Mouse (Mus musculus) forebrain, postnatal 0 days (tissue): ENCODE data around the gene Anks6. TPM values are rescaled to one million over a fixed set of nuclear protein-coding genes. Genes with fewer than 3 reads are reported as not detected.
A peak's percentile ranks its signal among the peaks of the same experiment; 100 is the strongest.

Experiments used
- ATAC-seq: fragments of 200-750 bp; cut with Nextera tagmentation; 2 replicates; pipeline ENCODE4 v1.8.0; 2017; ENCODE audit warnings: mild to moderate bottlenecking, moderate library complexity
- DNase-seq: peaks from one replicate; pipeline ENCODE4 v3.0.0-alpha.2; 2015
- H3K27ac ChIP-seq: fragments of 300-500 bp; sonication (generic); 2 replicates; pipeline ENCODE4 v1.5.1; 2014; ENCODE audit warnings: low read depth, mild to moderate bottlenecking, antibody characterized with exemption, low read length, moderate library complexity, mixed read lengths
- H3K27me3 ChIP-seq: fragments of 300-500 bp; sonication (generic); 2 replicates; pipeline ENCODE4 v1.6.1; 2014; ENCODE audit warnings: mild to moderate bottlenecking, low read length, mixed read lengths; ENCODE audit not compliant: insufficient read depth
- H3K36me3 ChIP-seq: fragments of 300-500 bp; sonication (generic); 2 replicates; pipeline ENCODE4 v1.6.1; 2014; ENCODE audit warnings: mild to moderate bottlenecking, moderate library complexity; ENCODE audit not compliant: insufficient read depth
- H3K4me1 ChIP-seq: fragments of 300-500 bp; sonication (generic); 2 replicates; pipeline ENCODE4 v1.6.1; 2014; ENCODE audit warnings: antibody characterized with exemption; ENCODE audit not compliant: insufficient read depth
- H3K4me2 ChIP-seq: fragments of 300-500 bp; sonication (generic); 2 replicates; pipeline ENCODE4 v1.6.1; 2014; ENCODE audit warnings: low read depth, mild to moderate bottlenecking, moderate library complexity
- H3K4me3 ChIP-seq: fragments of 300-500 bp; sonication (generic); 2 replicates; pipeline ENCODE4 v1.5.1; 2014; ENCODE audit warnings: low read depth, low read length, mixed read lengths
- H3K9ac ChIP-seq: fragments of 300-500 bp; sonication (generic); 2 replicates; pipeline ENCODE4 v1.6.1; 2014; ENCODE audit warnings: mild to moderate bottlenecking
- H3K9me3 ChIP-seq: fragments of 300-500 bp; sonication (generic); 2 replicates; pipeline ENCODE4 v1.6.1; 2016; ENCODE audit warnings: low read length
- CTCF ChIP-seq: sonication (generic); IDR thresholded peaks from 2 replicates; pipeline ENCODE4 v1.5.1; 2016; ENCODE audit warnings: antibody characterized with exemption, control low read depth, low read depth
- WGBS: fragments of 180-500 bp; shearing (Covaris S2); extraction: QIAGEN DNeasy Blood & Tissue Kit; methylation state at CpG from one replicate; pipeline ENCODE4 v1.1.7; 2014; 5-methylcytosine and 5-hydroxymethylcytosine counted together
- polyA plus RNA-seq: library from polyadenylated mRNA; unstranded; fragments of >200 nt; fragmentation: Nextera tagmentation; extraction: Ambion mirVana; gene quantifications from 2 replicates; pipeline ENCODE4 v1.2.1, GENCODE M21; 2015
- total RNA-seq: library from RNA; depleted of rRNA; stranded (reverse); fragments of >200 nt; gene quantifications from 2 replicates; pipeline ENCODE4 v1.2.3, GENCODE M21; 2014

Gene Anks6
- total and polyA plus RNA-seq, 2 experiments from 2014 or later = 2.1 to 11.0 TPM

DNA sequence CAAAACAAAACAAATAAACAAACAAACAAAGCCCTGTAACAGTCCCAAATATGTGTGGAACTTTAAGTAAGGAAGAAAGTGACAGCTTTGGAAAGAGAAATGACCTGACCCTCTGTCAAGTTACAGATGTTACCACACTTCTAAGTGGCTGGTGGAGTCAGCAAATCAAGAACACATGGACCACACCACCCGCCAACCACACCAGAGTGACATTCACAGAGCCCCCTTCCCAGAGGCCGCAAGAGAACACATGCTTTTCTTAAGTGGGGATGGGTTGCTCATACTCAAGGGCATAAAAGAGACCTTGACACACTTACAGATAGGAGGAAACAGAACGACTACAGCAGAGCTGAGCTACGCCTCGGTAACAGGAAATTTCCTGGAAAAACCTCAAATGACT is 28.4 kb downstream of the Anks6 start:
- 88% methylated on average over 5 of the region's 5 CpGs for WGBS
- Histone ChIP-seq H3K4me1 (no peaks in the 10 kb centered on the region), H3K9ac (no peak overlapping the region), H3K27me3 (no peaks in the 10 kb centered on the region), H3K4me3 (no peak overlapping the region), H3K36me3 (peaks cover 52% of the 10 kb centered on the region), H3K9me3 (no peaks in the 10 kb centered on the region), H3K4me2 (no peak overlapping the region), H3K27ac (no peak overlapping the region)
- TF ChIP-seq CTCF = no peak
- ATAC-seq (no peak), DNase-seq (no peak)

DNA sequence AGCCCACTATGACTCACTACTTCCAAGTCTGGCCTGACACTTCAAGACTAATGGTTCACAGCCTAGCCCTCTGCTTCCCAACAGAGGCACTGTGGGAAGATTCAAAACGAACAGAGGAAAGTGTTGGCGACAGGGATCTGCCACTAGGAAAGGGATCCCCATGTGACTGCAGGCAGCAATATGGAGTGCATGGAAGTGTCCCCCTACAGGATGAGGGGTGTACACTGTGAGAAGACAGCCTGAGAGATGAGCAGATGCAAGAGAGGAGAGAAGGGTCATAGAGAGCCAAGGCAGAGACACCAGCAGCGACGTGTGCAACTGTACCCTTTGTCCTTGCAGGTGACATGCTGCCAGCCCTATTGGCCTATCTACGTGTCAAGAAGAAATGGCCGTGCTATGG is 33.3 kb downstream of the Anks6 start:
- peak; percentile 54 for TF ChIP-seq CTCF
- no peak overlapping the region for H3K27ac ChIP-seq
- no peak overlapping the region for H3K4me2 ChIP-seq
- 67% methylated on average over 6 of the region's 6 CpGs for WGBS
- no peaks in the 10 kb centered on the region for H3K27me3 ChIP-seq
- no peak overlapping the region for H3K4me3 ChIP-seq
- H3K36me3 ChIP-seq = peaks cover 36% of the 10 kb centered on the region
- H3K9ac ChIP-seq = no peak overlapping the region
- DNase-seq (no peak), ATAC-seq (peak; percentile 64)
- H3K4me1 ChIP-seq = no peaks in the 10 kb centered on the region
- H3K9me3 ChIP-seq = no peaks in the 10 kb centered on the region

DNA sequence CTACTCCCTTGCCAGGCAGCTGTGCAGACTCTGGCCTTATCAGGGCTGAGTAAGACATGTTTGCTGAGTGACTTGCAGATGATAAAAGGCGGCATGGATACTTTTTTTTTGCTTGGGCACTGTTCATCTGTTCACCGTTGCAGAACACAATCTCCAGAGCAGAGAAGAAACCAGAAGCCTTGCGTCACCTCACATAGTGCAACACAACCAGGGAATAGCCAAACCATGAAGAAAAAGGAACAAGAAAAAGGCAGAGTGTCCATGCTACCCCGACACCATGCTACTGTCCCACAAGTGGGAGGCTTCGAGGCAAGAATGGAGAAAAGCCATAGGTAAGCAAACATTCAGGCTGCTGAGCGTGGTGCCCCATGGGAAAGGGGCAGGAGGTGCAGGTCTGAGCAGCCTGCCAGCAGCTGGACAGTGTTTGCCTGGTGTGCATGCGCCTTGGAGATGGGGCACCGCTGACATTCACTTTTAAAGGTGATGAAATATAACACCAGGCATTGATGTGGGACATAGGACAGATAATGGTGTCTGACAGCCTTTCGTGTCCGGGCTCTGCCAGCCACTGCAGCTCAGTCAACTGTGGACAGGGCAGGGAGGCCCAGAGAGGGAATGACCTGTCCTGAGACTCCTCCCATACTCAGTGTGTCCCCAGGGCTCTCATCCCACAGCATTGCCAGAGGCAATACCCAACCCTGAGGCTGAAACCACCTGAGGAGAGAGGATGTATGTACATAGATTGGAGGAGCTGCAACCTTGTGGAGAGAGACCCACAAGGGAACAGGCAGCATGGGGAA is 34.2 kb downstream of the Anks6 start:
- Histone ChIP-seq H3K4me1 (no peaks in the 10 kb centered on the region), H3K4me3 (no peak overlapping the region), H3K9ac (no peak overlapping the region), H3K36me3 (peaks cover 33% of the 10 kb centered on the region), H3K4me2 (no peak overlapping the region), H3K27me3 (no peaks in the 10 kb centered on the region), H3K27ac (no peak overlapping the region), H3K9me3 (no peaks in the 10 kb centered on the region)
- 83% methylated on average over 10 of the region's 10 CpGs for WGBS
- ATAC-seq = no peak
- TF ChIP-seq CTCF = no peak
- no peak for DNase-seq

DNA sequence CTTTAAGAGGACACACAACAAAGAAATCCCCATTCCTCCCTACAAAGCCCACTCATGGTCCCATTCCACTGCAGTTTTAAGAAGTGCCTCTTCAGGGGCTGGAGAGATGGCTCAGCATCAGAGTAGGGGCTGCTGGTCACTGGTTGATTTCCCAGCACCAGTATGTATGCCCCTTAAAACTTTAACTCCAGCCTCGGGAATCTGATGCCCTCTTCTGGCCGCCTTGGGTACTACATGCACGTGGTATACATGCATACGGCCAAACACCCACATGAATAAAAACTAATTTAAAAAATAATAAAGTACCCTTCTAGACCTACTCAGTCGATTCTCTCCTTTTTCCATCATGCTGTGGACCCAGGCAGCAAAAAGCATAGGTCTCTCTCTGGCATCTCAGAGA is 36.7 kb downstream of the Anks6 start:
- no peak overlapping the region for H3K4me2 ChIP-seq
- no peak overlapping the region for H3K9ac ChIP-seq
- H3K27ac ChIP-seq = no peak overlapping the region
- 18% methylated on average over 5 of the region's 5 CpGs for WGBS
- H3K4me3 ChIP-seq = no peak overlapping the region
- peaks cover 35% of the 10 kb centered on the region for H3K36me3 ChIP-seq
- DNase-seq (peak; percentile 61), ATAC-seq (0 out of 2 replicates have a peak, but pooled peaks have one; percentile 13)
- H3K4me1 ChIP-seq = no peaks in the 10 kb centered on the region
- TF ChIP-seq CTCF = peak; percentile 76
- H3K9me3 ChIP-seq = no peaks in the 10 kb centered on the region
- H3K27me3 ChIP-seq = no peaks in the 10 kb centered on the region

DNA sequence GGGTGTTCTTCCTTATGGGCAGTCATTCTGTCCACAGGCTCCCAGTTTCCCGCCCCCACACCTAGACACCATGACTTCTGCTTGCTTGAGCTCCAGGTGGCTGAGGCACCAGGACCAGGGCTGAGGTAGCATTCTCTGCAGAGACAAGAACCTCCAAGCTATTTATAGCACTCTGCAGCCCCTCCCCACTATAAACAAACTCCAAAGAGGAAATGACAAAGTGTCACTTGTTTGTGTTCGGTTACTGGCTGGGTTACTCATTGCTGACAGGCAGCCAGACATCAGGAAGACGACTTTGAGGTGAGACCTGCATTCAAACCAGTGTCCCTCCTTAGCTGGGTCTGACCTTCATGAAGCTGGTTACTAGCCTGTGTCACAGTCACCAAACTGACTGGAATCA is 42.1 kb downstream of the Anks6 start:
- WGBS = 72% methylated on average over 3 of the region's 3 CpGs
- ATAC-seq (no peak), DNase-seq (no peak)
- peaks cover 23% of the 10 kb centered on the region for H3K36me3 ChIP-seq
- H3K27me3 ChIP-seq = no peaks in the 10 kb centered on the region
- H3K4me1 ChIP-seq = peaks cover 21% of the 10 kb centered on the region
- H3K4me3 ChIP-seq = no peak overlapping the region
- no peak overlapping the region for H3K4me2 ChIP-seq
- no peaks in the 10 kb centered on the region for H3K9me3 ChIP-seq
- no peak overlapping the region for H3K9ac ChIP-seq
- TF ChIP-seq CTCF = no peak
- no peak overlapping the region for H3K27ac ChIP-seq

DNA sequence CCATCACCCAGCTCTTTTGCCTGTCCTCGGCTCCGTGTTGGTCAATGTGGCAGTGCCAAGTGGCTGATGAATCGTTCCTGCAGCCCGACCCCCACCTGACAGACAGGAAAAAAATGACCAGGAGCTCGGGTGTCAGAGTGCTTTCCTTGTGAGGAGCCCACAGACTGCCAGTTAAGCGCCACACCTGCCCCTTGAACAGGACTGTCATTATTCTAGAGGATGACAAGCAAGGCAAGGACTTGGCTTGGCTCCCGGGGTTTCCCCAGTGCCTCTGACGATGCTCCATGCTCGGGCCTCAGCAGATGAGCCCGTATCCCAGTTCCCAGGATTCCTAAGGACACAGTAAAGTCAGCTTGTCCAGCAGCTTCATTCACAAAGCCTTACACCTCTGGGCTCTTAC is 44.8 kb downstream of the Anks6 start:
- no peaks in the 10 kb centered on the region for H3K9me3 ChIP-seq
- ATAC-seq = no peak
- no peak for TF ChIP-seq CTCF
- H3K4me2 ChIP-seq = no peak overlapping the region
- H3K27ac ChIP-seq = no peak overlapping the region
- H3K4me1 ChIP-seq = peaks cover 25% of the 10 kb centered on the region
- H3K36me3 ChIP-seq = peaks cover 23% of the 10 kb centered on the region
- peak; percentile 32 for DNase-seq
- no peak overlapping the region for H3K9ac ChIP-seq
- H3K27me3 ChIP-seq = no peaks in the 10 kb centered on the region
- WGBS = 47% methylated on average over 10 of the region's 10 CpGs
- no peak overlapping the region for H3K4me3 ChIP-seq

DNA sequence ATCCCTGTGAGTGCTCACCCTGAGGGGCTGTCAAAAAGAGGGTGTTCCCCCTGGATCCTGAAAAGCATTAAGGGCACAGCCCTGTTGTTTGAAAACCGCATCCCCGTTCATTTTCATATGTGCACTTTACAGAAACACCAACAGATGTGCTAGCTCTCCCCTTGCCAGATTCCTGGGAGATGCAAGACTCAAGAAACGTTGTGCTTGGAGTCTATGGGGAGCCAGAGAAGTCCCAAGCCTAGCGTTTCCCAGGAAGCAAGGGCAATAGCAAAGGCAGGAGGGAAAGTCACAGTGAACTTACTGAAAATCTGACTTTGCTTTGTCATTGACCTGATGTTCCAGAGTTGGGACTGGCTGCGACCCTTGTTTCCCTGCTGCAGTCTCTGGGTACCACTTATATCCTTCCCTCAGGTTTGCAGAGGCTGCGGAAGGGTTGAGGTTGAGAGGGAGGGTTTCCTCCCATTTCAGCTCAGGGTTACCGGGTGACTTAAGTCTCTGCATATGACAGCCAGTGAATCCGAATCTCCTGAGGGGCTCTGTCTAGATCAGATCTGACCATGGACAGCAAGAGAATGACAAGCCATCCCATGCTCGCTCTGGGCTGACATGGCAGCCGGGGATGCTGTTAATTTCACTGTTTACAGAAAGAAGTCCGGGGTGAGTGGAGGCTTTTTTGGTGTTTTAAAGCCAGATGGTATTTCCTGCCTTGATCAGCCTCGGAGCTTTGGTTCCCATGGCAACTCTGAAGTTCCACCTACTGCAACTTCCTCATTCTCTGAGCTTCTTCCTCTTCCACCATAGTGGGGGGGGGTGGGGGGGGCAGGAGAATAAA is 46.6 kb downstream of the Anks6 start:
- ATAC-seq (peak; percentile 85), DNase-seq (peak; percentile 76)
- Histone ChIP-seq H3K27ac (peak overlapping the region; percentile 76), H3K36me3 (peaks cover 6% of the 10 kb centered on the region), H3K4me2 (peak overlapping the region; percentile 32), H3K9me3 (no peaks in the 10 kb centered on the region), H3K4me1 (peaks cover 25% of the 10 kb centered on the region), H3K4me3 (0 out of 2 replicates have a peak overlapping the region, but pooled peaks have one; percentile 1), H3K9ac (no peak overlapping the region), H3K27me3 (no peaks in the 10 kb centered on the region; the same call in 1 of the 2 replicates)
- WGBS = 39% methylated on average over 12 of the region's 12 CpGs
- TF ChIP-seq CTCF = no peak
